Mouse (Mus musculus) kidney, adult 11 months (tissue): Measurements from ENCODE around the gene Dll4.

Source experiments
- DNase-seq: peaks from one replicate; pipeline ENCODE4 v3.0.0; 2022

Gene Dll4

GRCm38 (mm10) chr2:119335535-119335934 is 10.0 kb downstream of the Dll4 start:
- DNase-seq = no peak

DNA sequence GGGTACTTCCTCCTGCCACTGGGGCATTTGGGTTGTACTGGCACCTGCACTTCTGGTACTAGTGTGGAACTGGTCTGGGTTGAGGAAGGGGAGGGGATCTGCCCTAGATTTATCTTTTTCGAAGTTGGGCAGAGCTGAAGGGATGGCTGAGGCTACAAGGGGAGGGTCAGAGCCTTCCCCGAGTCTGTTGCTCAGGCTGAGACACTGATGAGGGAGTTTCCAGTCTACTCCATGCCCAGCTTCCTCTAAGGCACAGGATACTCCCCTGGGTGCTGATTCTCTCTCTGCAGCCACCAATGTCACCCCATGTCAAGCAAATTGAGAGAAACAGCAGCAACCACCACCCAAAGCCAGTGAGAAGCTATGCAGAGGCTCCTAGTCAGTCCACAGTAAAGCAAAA is 10.4 kb downstream of the Dll4 start:
- no peak for DNase-seq

DNA sequence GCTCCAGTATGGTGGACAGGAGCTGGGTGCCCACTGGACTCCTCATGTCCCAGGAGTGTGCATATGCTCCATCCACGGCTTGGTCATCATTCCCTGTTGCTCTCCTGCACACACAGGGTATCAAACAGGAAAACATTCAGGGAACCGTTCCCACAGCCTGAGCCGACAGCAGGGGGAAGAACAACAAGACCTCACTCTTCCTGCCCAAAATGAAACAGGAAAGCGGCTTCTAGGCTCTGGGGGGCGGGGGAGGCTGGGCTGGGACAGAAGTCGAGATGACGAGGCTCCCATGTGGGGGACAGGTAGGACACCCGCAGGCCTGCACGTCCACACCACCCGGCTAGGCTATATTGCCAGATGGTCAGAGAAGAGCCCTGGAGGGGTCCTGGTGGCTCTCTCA is 10.9 kb downstream of the Dll4 start:
- DNase-seq = no peak

GRCm38 (mm10) chr2:119337425-119338265 is 12.1 kb downstream of the Dll4 start:
- DNase-seq = peak; percentile 87

DNA sequence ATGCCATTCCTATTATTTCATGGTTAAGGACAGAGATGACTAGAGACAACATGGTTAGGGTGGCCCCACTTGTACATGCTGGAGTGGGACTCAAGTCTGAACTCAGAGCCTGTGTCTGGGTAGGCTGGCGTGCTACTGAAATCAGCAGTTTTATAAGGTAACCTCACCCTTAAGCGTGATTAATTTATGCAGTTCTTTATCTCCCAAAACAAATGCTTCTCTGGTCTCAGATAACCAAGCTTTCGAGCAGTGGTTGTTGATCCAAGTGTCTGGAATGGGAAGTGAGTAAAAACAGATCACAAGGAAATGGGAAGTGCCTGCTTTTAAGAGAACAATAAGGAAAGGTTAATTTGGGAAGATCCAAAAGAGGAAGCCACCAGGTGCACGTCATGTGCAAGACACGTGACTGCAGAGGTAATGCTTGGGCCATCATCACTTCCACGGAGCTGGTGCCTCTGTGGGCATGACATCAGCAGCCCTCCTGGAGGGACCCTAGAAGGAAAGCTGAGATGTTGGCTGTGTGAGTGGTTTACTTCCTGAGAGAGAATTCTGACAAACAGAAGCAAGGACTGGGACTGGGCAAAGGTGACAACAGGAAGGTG is 19.1 kb downstream of the Dll4 start:
- DNase-seq = no peak

DNA sequence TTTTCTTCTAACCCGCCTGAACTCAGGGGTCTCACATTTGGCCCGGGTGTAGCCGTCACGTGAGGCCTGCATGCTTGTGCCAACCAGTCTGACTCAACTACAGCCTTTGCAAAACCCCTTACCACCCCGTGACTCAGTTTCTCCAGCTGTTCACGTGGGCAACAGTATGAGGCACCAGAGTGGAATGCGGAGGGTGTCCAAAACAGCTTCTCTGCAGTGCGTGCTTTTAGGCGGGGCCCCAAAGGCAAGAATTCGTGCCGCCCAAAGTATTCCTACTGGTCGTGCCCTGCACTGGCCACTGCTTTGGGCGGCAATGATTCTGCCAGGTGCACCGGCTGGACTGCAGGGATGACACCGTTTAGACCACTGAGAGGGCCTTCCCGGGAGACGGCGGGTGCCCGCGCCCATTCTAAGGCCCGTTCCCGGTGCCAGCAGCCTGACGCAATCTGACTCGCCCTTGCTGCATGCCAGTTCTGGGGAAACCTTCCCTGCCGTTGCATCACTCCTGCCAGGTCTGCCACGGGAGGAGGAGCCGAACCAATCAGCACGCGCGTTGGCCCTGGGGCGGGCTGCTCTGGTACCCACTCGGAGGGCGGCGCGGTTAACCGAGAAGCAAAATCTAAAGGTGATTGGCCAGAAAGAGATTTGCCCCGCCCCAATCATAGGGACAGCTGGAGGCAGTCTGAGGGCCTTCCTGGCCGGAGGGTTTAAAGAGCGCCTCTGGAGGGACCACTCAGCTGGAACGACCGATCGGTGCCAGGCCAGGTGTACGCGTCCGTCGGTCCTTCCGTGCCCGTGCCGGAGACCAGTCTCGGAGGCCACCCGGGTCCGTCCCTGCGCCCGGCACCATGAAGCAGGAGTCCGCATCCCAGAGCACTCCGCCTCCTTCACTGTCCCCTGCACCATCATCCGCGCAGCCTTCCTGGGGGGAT is 25.2 kb downstream of the Dll4 start, which contains the start of gene Chac1:
Gene Chac1 (plus strand): TSS at position 675 of the 932 bp plus-strand sequence.
- peak; percentile 92 for DNase-seq

GRCm38 (mm10) chr2:119353707-119354106 is 28.1 kb downstream of the Dll4 start:
- no peak for DNase-seq

- DNase-seq = peak; percentile 26
These were observed 29.5 kb downstream of the Dll4 start for GRCm38 (mm10) chr2:119355089-119355488.

- DNase-seq = peak; percentile 71
These were observed 30.1 kb downstream of the Dll4 start for GRCm38 (mm10) chr2:119355651-119356050.

DNA sequence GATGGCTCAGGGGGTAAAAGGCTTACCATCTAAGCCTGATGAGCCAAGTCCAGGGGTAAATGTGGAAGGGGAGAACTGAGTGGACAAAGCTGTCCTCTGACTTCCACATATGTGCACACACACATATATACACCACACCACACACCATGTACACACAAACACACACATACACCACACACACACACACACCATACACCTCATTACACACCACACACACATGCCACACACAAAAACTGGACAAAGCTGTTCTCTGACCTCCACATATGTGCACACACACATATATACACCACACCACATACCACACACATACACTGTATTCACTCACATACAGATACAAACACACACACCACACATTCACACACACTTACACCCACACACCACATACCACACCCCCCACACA is 30.7 kb downstream of the Dll4 start:
- DNase-seq = no peak

DNA sequence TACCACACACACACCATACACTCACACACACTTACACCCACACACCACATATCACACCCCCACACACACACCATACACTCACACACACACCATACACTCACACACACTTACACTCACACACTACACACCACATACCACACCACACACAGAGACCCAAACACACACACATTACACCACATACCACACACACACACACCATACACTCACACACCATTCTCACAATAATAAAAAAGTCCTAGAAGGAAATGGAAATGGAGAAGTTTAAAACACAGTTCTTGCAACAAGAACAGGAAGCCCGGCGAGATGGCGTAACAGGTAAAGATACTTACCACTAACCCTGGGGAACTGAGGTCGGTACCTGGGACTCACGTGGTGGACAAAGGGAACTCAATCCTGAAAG is 31.2 kb downstream of the Dll4 start:
- DNase-seq = no peak

GRCm38 (mm10) chr2:119358249-119358648 is 32.7 kb downstream of the Dll4 start:
- DNase-seq = no peak

- DNase-seq = no peak
These were observed 34.2 kb downstream of the Dll4 start for GRCm38 (mm10) chr2:119359721-119360291.

DNA sequence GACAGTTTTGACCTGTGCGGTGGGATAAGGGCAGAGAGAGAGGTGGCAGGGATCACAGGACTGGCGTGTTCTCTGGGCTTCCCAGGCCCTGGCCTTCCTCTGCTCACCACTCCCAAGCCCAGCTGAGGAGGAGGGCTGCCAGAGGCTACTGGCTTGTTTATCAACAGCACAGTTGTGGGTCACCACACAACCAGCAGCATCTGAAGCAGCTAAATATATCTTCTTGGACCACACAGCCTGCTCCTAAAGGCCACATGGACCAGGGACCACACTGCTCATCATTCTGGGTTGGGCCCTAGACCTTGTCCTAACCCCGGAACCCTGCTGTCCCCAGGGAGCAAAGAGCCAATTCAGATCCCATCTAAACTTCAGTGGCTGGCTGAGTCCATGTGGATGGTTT is 39.4 kb downstream of the Dll4 start:
- no peak for DNase-seq

DNA sequence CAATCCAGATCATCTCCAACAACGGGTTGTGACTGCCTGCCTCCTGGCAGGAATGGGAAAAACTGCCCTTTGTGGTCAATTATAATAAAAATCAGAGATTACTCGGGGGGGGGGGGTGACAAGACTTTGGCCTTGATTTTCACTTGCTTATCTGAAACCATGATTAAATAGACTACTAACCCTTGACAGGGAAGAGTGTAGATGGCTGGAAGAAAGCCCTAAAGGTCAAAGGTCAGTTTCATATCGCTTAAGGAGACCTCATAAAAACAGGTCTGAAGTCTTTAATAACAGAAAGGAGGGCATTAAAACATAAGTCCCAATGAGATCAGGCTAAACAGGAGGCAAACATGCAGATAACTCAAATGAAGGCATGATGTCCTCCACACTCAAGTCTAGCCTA is 41.8 kb downstream of the Dll4 start:
- DNase-seq = no peak

DNA sequence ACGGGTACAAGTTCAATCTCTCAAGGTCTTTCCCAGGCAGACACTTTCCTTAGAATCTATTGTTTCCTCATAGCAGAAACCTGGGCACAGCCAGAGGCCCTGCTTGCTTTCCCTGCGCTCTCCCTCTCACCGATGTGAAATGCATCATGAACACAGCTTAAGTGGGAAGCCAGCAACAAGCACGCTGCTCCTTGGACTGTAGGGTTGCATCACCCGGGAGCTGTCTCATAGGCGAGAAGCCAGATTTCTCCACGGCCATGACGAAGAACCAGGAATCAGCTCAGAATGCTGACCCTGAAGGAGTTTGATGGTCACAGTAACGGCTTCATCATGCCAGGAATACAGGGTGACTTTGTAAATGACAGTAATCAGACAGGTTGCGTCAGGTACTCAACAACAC is 44.5 kb downstream of the Dll4 start:
- no peak for DNase-seq

DNA sequence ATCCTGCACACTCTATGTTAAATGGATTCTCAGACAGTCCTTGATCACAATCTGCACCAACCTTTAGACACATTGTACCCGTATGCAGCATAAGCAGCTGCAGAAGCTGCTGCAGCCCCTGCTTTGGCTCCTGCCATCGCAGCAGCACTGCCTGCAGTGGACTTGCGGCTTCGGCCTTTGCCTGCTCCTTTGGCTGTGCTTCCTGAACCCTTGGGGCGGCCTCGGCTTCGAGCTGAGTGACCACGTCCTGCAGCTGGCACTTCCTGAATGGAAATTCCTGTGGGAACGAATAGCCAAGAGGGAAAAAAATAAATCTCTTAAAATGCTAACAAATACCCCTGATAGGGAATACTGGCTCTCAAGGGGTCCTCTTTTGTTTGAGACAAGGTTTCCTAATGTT is 51.7 kb downstream of the Dll4 start:
- DNase-seq = peak; percentile 38

DNA sequence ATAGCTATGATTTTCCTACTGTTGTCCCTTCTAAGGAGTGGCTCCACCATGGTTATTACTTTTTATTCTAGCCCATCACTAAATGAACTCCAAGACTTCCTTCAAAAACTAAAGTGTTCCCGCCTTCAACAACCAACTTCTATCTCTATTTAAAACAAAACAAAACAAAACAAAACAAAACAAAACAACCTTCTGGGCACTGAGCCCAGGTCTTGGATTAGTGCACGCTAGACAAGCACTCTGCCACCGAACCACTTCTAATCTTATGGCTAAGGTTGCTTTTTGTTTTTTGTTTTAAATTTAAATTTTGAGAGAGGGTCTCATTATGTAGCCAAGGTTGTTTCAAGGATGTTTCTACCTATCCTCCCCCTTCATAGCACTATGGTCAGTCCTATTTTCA is 52.2 kb downstream of the Dll4 start:
- no peak for DNase-seq

DNA sequence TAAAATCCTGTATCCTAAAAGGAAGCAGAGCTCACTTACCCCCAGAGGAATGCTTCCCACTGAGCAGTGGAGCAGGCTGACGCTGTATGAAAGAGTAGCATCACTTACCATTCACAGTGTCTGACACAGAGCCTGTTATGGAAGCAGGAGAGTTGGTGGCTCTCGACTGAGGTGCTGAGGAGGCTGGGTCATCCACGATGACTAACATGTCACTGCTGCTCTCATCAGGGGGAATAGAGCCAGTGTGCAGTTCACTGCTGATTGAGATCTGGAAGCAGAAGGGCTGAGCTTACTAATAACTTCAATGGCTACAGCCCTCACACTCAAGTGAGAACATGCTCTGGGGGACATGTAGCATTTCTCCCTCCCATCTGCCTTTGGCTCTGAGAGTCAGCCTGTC is 53.9 kb downstream of the Dll4 start:
- DNase-seq = no peak
